Mouse (Mus musculus) limb, embryonic 14.5 days (tissue): ENCODE measurements around the gene Kcne1l. TPM values are rescaled to one million over a fixed set of nuclear protein-coding genes. Genes with fewer than 3 reads are reported as not detected.

Experiments used
- ATAC-seq: fragments of 200-750 bp; cut with Nextera tagmentation; 2 replicates; pipeline ENCODE4 v1.8.0; 2017; ENCODE audit warnings: low read depth, moderate number of reproducible peaks, moderate TSS enrichment; ENCODE audit not compliant: low FRiP score
- DNase-seq: peaks from one replicate; pipeline ENCODE4 v3.0.0-alpha.2; 2015; ENCODE audit warnings: low spot score
- H3K27ac ChIP-seq: fragments of 300-500 bp; sonication (generic); replicated peaks from 2 replicates; pipeline ENCODE4 v1.5.1; 2014; ENCODE audit warnings: low read depth, mild to moderate bottlenecking, low read length, moderate library complexity, mixed read lengths
- H3K27me3 ChIP-seq: fragments of 300-500 bp; sonication (generic); 2 replicates; pipeline ENCODE4 v1.6.1; 2014; ENCODE audit warnings: low read length, mixed read lengths; ENCODE audit not compliant: control insufficient read depth, insufficient read depth
- H3K36me3 ChIP-seq: fragments of 300-500 bp; sonication (generic); 2 replicates; pipeline ENCODE4 v1.6.1; 2014; ENCODE audit warnings: mild to moderate bottlenecking, low read length, moderate library complexity, mixed read lengths; ENCODE audit not compliant: control insufficient read depth, insufficient read depth
- H3K4me1 ChIP-seq: fragments of 300-500 bp; sonication (generic); 2 replicates; pipeline ENCODE4 v1.6.1; 2014; ENCODE audit warnings: antibody characterized with exemption, low read length, mixed read lengths; ENCODE audit not compliant: control insufficient read depth, insufficient read depth
- H3K4me2 ChIP-seq: fragments of 300-500 bp; sonication (generic); replicated peaks from 2 replicates; pipeline ENCODE4 v1.6.1; 2014; ENCODE audit warnings: low read depth, mild to moderate bottlenecking, low read length, moderate library complexity; ENCODE audit not compliant: severe bottlenecking
- H3K4me3 ChIP-seq: fragments of 300-500 bp; sonication (generic); replicated peaks from 2 replicates; pipeline ENCODE4 v1.5.1; 2014; ENCODE audit warnings: low read length
- H3K9ac ChIP-seq: fragments of 300-500 bp; sonication (generic); 2 replicates; pipeline ENCODE4 v1.6.1; 2014; ENCODE audit warnings: mild to moderate bottlenecking, low read depth, low read length, moderate library complexity; ENCODE audit not compliant: severe bottlenecking
- H3K9me3 ChIP-seq: fragments of 300-500 bp; sonication (generic); 2 replicates; pipeline ENCODE4 v1.6.1; 2016; ENCODE audit warnings: low read length; ENCODE audit not compliant: control insufficient read depth
- POLR2A ChIP-seq: fragments of 200-500 bp; IDR thresholded peaks from 2 replicates; pipeline ENCODE4 v1.8.0; 2012; ENCODE audit warnings: inconsistent platforms, mild to moderate bottlenecking, moderate library complexity, borderline replicate concordance; ENCODE audit not compliant: insufficient read depth, insufficient read length; ENCODE audit errors: extremely low read depth
- WGBS: fragments of 180-500 bp; shearing (Covaris S2); extraction: QIAGEN DNeasy Blood & Tissue Kit; methylation state at CpG from one replicate; pipeline ENCODE4 v1.1.7; 2014; 5-methylcytosine and 5-hydroxymethylcytosine counted together
- polyA plus RNA-seq, 2 experiments: library from polyadenylated mRNA; depleted of rRNA in 1 of 2; stranded (reverse) in 1 of 2; unstranded in 1 of 2; fragments of >200 nt; fragmentation: Nextera tagmentation in 1 of 2; extraction: Ambion mirVana in 1 of 2; gene quantifications; 2 replicates each; pipeline versions ENCODE4 v1.2.1 to v1.2.3; 2012 to 2014

The Kcne1l gene
- polyA plus RNA-seq, 2 experiments, result 63.1 to 70.5 TPM

DNA sequence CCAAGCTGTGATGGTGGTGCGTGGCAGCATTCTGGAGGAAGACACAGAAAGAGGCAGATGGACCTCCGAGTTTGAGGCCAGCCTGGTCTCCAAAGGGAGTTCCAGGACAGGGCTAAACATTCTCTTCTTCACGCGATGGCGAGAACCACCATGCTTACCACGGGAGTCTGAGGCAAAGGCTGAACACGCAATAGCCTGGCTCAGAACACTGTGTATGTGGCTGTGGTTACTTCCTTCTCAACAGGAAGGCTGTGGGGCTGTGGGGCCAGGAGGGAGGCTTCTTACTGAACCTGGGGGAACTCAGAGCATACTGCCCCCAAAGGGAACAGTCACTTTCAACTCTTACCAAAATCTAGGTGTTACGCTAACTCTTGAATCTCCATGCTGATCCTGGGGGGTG is 9.2 kb upstream of the Kcne1l start:
- Histone ChIP-seq H3K4me3 (no peak overlapping the region), H3K36me3 (no peaks in the 10 kb centered on the region), H3K9ac (no peak overlapping the region), H3K27me3 (no peaks in the 10 kb centered on the region), H3K4me1 (no peaks in the 10 kb centered on the region), H3K4me2 (no peak overlapping the region), H3K9me3 (no peaks in the 10 kb centered on the region), H3K27ac (no peak overlapping the region)
- DNase-seq (no peak), ATAC-seq (no peak)
- WGBS, result 77% methylated on average over 8 of the region's 8 CpGs
- no peak for TF ChIP-seq POLR2A

DNA sequence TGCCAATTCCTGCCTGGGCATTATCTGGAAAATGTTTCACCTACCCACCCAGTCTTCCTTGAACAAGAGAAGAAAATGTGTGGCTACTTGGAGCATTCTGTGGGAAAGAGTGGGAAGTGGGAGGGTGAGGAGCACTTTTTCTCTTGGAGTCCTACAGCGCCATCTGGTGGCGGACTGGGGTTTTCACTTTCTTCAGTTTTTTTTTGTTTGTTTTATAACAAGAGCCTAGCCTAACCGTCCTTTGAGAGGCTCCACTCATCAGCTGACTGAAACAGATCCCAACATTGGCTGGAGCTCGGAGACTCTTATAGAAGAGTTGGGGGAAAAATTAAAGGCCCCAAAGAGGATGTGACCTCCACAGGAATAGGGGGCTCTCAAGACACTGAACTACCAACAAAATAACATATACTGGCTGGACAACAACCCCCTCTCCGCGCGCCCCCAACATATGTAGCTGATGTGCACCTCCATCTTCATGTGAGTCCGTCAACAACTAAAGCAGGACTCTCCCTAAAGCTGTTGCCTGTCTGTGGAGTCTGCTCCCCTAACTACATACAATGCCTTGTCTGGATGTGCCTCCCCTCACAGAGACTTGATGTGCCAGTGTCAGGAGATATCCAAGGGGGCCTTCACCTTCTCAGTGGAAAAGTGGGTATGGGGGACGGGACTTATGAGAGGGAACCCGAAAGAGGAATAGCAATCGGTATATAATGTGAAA is 8.4 kb upstream of the Kcne1l start:
- 53% methylated on average over 11 of the region's 11 CpGs for WGBS
- no peaks in the 10 kb centered on the region for H3K27me3 ChIP-seq
- no peak overlapping the region for H3K27ac ChIP-seq
- DNase-seq, result peak; percentile 71
- 0 out of 2 replicates have a peak, but pooled peaks have one; percentile 44 for ATAC-seq
- no peaks in the 10 kb centered on the region for H3K9me3 ChIP-seq
- H3K4me1 ChIP-seq, result no peaks in the 10 kb centered on the region
- H3K4me3 ChIP-seq, result no peak overlapping the region
- no peak overlapping the region for H3K9ac ChIP-seq
- no peak for TF ChIP-seq POLR2A
- no peak overlapping the region for H3K4me2 ChIP-seq
- H3K36me3 ChIP-seq, result no peaks in the 10 kb centered on the region

GRCm38 (mm10) chrX:142310431-142310830 is 4.3 kb upstream of the Kcne1l start:
- Histone ChIP-seq H3K27me3 (peaks cover 16% of the 10 kb centered on the region; the same call in 1 of the 2 replicates), H3K4me1 (no peaks in the 10 kb centered on the region), H3K27ac (no peak overlapping the region), H3K4me3 (no peak overlapping the region), H3K4me2 (no peak overlapping the region), H3K9ac (no peak overlapping the region), H3K36me3 (no peaks in the 10 kb centered on the region), H3K9me3 (no peaks in the 10 kb centered on the region)
- DNase-seq, result no peak
- WGBS, result 52% methylated on average over 5 of the region's 5 CpGs
- no peak for TF ChIP-seq POLR2A
- ATAC-seq, result no peak

DNA sequence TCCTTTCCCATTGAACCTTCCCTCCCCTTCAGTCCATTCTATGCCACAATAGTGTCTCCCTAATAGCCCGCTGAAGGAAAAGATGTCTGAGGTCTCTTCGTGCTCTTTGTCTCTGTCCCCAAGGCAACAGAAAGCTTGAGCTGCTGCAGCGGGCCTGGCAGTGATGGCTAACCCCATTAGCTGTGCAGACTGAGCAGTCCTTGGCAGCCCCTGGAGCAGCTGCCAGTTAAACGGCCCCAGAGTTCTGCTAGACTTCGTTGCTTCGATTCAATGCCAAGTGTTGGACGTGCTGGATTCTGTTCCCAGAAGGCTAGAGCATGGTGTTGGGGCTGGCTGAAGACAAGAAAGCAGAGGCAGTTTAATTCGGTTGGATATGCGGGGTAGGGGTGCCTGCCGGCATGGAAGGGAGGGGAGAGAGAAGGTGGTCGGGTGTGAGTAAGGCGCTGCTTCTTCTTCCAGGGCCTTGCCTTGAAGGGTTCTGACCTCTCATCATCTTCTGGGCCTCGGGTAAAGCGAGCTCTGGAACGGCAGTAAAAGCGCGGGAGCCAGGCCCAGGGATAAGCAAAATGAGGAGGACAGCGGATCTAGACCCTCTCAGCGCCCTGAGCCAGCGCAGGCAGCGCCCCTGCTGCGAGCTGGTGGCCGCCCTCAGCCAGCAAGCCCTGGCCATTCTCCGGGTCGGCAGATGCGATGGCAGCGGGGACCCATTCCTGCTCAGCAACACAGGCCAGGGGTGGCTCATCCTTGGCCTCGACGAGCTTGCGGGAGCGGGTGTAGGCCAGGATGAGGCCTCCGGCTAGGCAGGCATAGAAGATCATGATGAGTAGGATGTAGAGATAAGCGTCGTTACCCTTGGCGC is 855 bp downstream of the Kcne1l start:
- H3K4me3 ChIP-seq, result peak overlapping the region; percentile 26
- ATAC-seq (peak; percentile 42; the same call in 1 of the 2 replicates), DNase-seq (peak; percentile 31)
- no peaks in the 10 kb centered on the region for H3K4me1 ChIP-seq
- H3K36me3 ChIP-seq, result no peaks in the 10 kb centered on the region
- peak overlapping the region; percentile 49 for H3K4me2 ChIP-seq
- 36% methylated on average over 33 of the region's 35 CpGs for WGBS
- no peak overlapping the region for H3K27ac ChIP-seq
- no peak for TF ChIP-seq POLR2A
- H3K9me3 ChIP-seq, result no peaks in the 10 kb centered on the region
- H3K9ac ChIP-seq, result peak overlapping the region; percentile 25; the same call in 1 of the 2 replicates
- peaks cover 26% of the 10 kb centered on the region; the same call in 1 of the 2 replicates for H3K27me3 ChIP-seq

DNA sequence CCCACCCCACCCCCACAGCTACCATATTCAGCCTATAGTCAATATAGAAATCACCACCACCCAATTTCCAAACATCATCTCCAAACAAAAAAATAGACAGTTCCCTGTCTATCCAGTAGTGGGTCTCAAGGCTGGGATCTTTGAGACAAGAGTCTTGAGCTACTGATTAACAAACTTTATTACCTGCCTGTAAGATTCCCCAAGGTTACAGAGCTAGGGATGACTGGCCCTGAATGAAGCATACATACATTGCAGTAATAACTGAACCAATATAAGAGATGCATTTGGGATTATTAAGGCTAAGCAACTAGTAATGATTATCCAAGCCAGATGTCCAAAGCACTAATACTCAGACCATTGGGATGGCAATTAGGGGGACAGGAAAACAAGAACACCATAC is 1.5 kb downstream of the Kcne1l start:
- H3K4me3 ChIP-seq, result no peak overlapping the region
- ATAC-seq, result no peak
- H3K4me1 ChIP-seq, result no peaks in the 10 kb centered on the region
- no peak overlapping the region for H3K9ac ChIP-seq
- no peak for TF ChIP-seq POLR2A
- H3K9me3 ChIP-seq, result no peaks in the 10 kb centered on the region
- H3K4me2 ChIP-seq, result no peak overlapping the region; the same call in 1 of the 2 replicates
- H3K36me3 ChIP-seq, result no peaks in the 10 kb centered on the region
- no peak overlapping the region for H3K27ac ChIP-seq
- no peak for DNase-seq
- H3K27me3 ChIP-seq, result peaks cover 26% of the 10 kb centered on the region; the same call in 1 of the 2 replicates
